Mouse (Mus musculus) heart, adult 18-20 months (tissue): ENCODE results near the gene Oas1c. TPM values are rescaled to one million over a fixed set of nuclear protein-coding genes. Genes with fewer than 3 reads are reported as not detected.
"Not testable (repeated sequence)": the region's sequence is repeated elsewhere in the genome, so short reads cannot be mapped to it uniquely, and the experiment has no call there.

ENCODE experiments used
- DNase-seq, 2 experiments: peaks; one replicate each; pipeline ENCODE4 v3.0.0; 2021 to 2022; ENCODE audit warnings: mixed read lengths in 1 of 2
- long read RNA-seq, 2 experiments: library from polyadenylated mRNA; stranded (forward); transcript quantifications; one replicate each; pipeline ENCODE4 v2.0.0; 2021
- total RNA-seq, 2 experiments: library from RNA; stranded (reverse); gene quantifications; 2 replicates each; pipeline ENCODE4 v1.2.3; 2021

The Oas1c gene
- under 1 TPM; 0.22 to 0.36 TPM for total RNA-seq
- long read RNA-seq, experiment 1 = 0 reads
- long read RNA-seq, experiment 2, partial matches to known transcripts = 1 of 1 reads
- long read RNA-seq, experiment 2, other reads (novel, unspliced or antisense) = 0 of 1 reads

DNA sequence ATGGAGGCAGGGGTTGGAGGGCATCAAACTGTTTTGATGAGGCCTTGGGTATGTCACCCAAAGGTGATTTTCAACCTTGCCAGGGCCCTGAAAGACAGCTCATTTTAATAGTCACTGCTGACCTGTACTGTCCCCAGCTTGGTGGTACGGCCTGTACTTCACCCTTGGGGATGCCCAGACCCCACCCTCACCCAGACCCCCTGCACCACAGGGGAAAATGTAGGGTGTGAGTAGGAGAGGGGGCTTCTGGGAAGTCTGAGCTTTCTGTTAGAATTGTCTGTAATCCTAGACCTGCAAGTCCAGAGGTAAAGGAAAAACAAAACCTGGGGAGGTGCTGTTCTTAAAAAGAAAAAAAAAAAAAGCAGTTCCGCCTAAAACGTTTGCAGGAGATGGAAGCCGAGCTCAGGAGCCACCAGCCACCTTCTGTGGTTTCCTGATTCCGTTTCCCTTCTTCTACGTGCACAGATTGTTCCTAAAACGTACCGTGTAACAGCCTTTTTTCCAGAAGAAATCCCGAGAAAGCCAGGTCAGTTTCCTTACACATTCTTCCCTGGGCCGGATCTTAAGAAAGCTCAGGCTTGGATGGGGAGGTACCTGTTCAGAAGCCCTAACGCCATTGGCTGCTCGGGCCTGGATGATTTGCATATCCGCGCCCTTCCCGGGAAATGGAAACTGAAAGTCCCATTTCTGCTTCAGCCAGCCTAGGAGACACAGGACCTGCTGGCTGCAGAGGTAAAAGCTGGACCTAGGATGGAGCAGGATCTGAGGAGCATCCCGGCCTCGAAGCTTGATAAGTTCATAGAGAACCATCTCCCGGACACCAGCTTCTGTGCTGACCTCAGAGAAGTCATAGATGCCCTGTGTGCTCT lies at the start of gene Oas1c:
TSS of gene Oas1c (minus strand) at position 564 of the 869 bp plus-strand sequence.
- DNase-seq = peak; percentile 92 to 94

DNA sequence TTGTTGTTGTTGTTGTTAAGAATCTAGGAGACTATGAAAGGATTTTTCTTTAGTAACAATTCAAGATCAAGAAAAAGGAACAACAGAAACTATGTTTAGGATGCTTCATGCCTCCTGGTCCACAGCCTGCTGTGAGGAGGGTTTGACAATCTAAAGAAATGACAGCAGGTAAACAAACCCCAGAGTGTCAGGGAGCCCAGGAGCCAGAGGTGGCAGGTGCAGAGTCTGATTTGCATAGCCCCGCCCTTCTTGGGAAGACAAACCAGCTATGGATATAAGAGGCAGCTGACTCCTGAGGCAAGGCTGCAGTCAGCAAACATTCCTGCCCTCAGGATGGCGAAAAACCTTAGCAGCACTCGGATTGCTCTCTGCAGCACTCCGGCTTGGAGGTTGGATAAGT lies 48.8 kb upstream of the Oas1c start, which contains the start of gene Oas1h:
TSS of gene Oas1h (plus strand) at position 301 of the 400 bp plus-strand sequence.
- DNase-seq = no peak

DNA sequence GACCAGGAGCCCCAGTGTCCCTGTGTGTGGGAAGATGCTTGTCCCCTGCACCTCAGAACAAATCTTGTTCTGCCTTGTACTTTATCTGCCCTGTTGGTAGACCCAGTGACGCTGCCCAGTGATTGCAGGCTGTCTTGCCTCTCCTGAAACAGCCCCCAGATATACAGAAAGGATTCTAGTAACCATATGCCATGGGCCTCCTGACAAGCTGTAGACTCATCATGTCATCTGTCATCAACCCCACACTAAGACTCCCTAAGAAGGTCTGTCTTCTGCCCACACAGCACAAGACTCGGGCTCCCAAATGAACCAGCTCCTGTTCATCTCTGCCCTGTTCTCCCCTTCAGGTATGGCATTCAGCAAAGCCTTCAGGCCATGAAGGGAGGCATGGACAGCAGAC lies 46.9 kb upstream of the Oas1c start:
- DNase-seq = no peak

DNA sequence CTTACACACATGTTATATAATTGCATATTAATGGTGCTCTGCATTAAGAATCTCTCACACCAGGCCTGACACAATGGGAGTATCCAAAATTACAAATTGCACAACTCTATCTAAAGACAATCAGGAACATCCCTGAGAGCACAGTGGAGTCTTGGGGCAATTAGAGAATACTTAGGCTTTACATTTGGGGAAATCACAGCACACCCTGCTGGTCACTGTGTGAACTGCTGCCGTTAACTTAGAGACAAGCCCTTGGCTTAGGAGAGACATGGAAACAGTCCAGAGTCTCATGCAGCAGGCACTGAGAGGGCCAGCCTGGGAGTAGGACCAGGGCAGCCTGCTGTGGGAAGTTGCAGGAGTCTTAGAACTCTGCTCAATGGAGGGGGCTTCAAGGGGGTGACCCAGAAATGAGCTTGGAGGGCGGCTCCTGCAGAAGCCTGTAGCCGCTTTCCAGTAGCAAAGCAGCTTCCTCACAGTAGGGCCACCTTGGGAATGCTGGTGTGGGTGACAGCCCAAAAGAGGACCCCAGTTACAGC lies 37.4 kb upstream of the Oas1c start:
- DNase-seq = peak; percentile 16 to 37

DNA sequence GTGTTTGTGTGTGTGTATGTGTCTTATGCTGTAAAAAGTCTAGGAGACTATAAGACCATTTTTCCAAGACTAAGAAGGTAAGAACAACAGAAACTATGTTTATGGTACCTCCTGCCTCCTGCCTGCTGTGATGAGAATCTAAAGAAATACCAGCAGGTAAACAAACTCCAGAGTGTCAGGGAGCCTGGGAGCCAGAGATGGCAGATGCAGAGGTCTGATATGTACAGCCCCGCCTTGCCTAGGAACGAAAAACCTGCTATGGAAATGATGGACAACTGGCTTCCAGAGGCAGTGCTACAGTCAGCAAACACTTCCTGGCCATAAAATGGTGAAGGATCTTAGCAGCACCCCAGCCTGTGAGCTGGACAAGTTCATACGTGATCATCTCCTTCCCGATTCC lies 34.8 kb upstream of the Oas1c start, which contains the start of gene Oas1f:
TSS of gene Oas1f (plus strand) at position 301 of the 400 bp plus-strand sequence.
- DNase-seq = no peak

DNA sequence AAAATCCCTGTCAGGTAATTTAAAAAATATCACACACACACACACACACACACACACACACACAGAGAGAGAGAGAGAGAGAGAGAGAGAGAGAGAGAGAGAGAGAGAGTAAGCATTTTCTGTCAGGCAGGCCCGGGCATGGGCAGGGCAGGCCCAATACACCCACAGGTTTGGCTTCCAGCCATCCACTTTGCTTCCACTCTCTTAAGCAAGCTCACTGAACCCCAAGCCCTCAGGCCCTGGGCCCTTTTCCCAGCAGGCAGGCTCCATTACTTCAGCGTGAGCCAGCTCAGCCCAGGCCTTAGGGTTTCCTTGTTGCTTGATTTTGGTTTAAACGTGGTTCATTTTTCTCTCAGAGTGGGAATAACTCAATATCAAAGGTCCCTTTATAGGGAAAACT lies 32.4 kb upstream of the Oas1c start:
- peak; percentile 22 to 23 for DNase-seq

DNA sequence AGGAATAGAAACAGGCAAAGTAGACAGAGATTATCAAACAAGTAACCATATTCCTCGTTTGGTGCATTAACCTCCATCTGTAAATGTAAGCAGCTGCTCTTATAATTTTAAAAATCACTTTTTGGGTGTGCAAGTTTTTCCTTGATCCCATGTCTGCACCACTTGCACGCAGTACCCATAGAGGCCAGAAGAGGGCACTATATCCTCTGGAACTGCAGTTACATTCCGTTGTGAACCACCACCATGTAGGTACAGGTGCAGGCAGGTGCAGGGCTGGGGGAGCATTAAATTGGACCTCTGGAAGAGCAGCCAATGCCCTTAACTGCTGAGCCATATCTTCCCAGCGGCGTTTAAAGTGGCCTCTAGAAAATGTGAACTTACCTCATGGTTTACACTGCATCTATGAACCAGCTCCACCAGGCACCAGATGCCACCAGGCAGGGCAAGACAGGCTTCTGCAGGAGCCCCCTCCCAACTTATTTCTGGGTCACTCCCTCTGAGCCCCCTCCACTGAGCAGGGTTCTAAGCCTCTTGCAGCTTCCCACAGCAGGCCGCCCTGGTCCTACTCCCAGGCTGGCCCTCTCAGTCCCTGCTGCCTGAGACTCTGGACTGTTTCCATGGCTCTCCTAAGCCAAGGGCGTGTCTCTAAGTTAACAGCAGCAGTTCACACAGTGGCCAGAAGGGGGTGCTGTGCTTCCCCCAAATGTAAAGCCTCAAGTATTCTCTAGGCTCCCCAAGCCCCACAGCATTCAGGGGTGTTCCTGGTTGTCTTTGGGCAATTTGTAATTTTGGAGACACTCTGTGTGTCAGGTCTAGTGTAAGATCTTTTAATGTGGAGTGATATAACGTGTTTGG lies 24.6 kb upstream of the Oas1c start:
- DNase-seq = peak in 1 of 2 experiments; percentile 64

DNA sequence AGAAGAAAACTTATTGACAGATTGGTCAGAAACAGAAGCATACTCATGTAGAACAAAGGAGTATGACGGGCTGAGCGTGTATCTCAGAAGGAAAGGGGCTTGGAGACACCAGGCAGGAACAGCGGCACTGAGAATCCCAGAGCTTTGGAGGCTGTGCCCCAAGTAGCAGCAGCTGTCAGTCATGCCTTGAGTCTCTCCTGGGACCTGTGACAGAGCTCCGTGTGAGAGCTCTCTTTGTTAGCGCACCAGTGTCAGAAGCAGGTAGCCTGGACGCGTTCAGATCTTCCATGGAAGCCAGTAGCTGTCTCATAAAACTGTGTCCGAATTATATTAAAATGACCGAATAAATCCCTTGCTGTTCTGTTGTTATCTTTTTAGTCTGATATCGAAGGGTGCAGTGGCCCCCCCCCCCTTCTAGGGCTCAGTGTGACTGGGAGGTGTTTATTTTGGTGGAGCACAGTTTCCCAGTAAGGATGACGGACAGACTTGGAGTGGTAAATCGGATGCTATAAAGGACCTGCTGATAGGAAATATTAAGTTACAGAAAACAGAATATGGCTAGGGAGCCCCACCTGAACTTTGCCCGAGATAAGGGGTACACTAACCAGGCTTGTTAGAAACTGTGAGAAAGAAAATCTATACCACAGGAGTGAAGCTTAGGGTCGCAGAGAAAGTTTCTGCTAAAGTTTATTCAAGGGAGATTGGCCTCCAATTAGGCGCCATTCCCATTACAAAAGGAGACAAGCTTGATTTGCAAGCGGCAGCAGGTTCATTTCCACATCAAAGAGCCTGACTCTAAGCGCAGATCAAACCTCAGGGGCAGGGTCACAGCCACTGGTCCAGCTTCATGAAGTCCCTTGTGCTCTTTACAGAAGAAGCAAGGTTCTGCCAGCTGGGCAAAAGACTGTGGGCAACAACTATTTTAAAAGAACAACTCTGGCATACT lies 21.3 kb upstream of the Oas1c start:
- no peak for DNase-seq

DNA sequence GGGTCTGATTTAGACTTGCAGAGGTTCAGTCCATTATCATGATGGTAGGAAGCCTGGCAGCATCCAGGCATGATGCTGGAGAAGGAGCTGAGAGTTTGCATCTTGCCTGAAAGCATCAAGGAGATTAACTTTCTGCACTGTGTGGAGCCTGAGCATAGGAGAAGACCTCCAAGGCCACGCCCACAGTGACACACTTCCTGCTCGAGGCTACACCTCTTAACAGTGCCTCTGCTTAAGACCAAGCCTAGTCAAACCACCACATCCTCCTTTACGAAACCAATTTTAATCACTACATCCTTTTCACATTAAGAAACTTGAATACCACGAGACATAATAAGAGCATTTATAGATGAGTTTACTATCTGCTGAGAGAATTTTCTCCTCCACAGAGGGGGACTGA lies 18.7 kb upstream of the Oas1c start:
- DNase-seq = no peak

DNA sequence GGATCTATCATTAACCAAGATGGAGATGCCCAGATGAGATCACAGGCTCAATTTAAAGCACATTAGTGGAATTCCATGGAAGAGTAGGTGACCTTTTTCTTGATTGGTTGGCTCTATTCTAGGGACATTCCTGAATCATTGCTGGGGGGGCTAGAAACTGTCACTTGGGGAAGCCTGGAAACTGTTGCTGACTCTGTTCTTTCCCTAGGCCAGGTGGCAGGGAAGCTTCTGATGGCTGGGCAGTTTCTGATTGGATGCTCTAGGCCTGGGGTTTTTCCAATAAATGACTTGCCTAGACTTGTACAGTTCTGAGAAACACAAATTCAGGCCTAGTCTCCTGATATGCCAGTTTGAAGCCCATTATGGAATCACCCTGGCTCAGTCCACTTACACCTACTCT lies 6.7 kb upstream of the Oas1c start:
- DNase-seq = no peak

DNA sequence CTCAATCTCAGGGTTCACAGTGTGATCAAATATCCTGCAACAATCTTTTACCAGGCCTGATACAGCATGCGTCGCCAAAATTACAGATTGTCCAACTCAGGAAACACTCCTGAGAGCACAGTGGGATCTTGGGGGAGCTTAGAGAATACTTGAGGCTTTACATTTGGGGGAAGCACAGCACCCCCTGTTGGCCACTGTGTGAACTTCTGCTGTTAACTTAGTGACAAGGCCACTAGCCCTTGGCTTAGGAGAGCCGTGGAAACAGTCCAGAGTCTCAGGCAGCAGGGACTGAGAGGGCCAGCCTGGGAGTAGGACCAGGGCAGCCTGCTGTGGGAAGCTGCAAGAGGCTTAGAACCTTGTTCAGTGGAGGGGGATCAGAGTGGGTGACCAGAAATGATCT lies 3.6 kb upstream of the Oas1c start:
- peak; percentile 16 to 39 for DNase-seq

DNA sequence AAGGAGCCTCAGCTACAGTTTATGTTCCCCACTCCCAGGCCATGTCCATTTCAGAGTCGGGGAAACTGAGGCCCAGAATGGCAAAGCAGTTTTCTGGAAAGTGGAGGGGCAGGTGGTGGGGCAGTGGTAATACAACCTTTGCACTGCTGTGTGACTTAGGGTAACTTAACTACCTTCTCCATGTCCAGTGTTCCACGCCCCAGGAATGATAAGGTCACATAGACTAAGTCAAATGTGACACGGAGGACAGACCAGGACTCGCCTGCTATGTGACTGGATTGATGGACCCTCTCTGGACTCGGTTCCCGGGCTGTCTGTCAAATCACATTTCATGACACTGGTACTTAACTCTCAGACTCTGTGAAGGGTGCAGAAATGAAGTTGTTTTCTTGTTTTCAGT lies 709 bp upstream of the Oas1c start:
- DNase-seq = no peak

DNA sequence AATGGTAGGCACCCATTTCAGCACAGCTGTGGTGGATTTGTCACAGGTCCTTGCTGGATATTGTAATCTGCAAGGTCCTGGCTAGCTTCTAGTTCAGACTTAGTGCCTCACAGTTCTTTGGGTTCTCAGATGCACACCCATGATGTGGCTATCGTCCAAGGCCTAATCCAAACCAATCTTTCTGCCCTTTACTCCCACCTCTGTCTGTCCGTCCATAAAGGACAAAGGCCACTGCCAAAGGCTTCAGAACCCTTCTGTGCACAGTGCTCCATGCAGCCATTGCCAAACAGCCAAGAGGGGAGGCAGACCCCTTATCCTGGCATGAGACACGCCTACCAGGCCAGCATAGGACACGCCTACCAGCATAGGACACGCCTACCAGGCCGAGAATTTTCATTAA lies 3.1 kb downstream of the Oas1c start:
- no peak for DNase-seq

DNA sequence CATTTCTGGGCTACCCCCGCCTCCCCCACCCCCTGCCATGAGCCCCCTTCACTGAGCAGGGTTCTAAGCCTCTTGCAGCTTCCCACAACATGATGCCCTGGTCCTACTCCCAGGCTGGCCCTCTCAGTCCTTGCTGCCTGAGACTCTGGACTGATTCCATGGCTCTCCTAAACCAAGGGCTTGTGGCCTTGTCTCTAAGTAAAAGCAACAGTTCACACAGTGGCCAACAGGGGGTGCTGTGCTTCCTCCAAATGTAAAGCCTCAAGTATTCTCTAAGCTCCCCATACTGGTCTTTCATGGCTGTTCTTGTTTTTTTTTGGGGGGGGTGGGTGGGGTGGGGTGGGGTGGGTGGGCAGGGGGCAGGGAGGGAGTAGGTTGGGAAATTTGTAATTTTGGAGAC lies 5.9 kb downstream of the Oas1c start:
- DNase-seq = peak; percentile 23 to 52

DNA sequence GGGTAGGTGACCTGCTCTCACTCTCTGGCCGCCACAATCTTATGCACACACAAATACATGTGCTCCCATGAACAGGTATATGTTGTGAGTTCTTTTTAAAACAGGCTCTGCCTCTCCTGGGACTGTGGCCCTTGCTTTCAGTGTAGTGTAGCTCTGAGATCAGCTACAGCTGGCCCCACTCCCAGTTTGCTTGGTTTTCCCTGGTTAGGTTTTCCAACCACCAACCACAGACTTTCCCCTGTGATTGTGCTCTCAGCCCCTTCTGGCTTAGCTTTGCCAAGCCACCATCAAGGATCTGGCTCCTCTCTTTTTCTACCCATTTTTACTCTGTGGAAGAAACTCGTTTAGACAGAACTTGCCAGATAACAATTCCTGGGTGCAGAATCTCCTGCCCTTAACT lies 8.7 kb downstream of the Oas1c start:
- no peak for DNase-seq

DNA sequence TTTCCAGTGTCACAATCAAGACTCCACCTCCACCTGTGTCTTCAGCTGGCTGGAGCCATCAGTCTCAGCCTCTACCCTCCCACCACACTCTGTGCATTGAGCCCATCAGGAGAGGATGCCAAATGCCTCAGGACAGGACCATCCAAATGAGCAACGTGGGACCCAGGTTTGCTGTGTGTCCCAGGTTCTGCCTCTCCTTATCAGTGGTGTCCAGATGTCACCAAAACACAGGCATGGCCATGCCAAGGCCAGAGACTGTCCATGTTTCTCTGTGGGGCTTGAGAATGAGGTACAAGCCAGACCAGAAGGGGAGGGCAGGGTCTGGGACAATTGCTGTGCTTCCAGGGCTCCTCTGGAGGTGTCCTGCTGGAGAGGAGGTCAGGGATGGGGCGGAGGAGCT lies 13.4 kb downstream of the Oas1c start:
- DNase-seq = not testable (repeated sequence)

DNA sequence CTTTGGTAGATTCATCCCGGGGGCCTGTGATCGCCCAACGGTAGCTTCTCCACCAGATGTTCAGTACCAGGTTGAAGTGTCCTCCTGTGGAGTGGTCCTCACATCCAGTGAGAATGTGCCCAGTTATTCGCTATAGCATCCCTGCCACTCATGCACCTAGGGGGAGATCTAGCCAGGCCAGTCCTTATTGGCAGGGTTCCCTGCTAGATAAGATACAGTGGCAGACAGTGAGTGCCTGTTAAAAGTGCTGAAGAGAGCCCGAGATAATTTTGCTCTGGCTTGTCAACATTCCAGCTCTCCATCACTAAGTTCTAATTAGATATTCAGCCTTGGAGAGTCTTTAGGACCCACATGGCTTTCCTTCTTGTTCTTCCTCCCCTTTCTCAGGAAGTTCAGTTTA lies 14.2 kb downstream of the Oas1c start:
- not testable (repeated sequence) for DNase-seq

DNA sequence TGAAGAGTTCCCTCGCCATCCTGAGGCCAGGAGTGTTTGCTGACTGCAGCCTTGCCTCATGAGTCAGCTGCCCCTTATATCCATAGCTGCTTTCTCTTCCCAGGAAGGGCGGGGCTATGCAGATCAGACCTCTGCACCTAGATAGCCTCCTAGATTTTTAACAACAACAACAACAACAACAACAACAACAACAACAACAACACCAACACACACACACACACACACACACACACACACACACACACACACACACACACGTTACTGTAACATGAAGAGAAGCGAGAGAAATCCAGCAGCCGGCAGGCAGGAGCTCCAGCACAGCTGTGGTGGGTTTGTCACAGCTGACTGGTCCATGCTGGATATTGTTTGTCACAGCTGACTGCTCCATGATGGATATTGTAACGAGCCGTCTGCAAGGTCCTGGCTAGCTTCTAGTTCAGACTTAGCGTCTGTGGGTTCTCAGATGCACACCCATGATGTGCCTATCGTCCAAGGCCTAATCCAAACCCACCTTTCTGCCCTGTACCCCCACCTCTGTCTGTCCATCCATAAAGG lies 16.8 kb downstream of the Oas1c start, which contains the start of gene Oas1e:
TSS of gene Oas1e (minus strand) at position 51 of the 555 bp plus-strand sequence.
- not testable (repeated sequence) for DNase-seq

DNA sequence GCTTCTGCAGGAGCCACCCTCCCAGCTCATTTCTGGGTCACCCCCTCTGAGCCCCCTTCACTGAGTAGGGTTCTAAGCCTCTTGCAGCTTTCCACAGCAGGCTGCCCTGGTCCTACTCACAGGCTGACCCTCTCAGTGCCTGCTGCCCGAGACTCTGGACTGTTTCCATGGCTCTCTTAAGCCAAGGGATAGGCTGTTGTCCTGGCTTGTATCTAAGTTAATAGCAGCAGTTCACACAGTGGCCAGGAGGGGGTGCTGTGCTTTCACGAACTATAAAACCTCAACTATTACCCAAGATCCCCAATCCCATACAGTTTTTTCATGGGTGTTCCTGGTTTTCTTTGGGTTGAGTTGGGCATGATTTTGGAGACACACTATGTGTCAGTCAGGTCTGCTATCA lies 19.3 kb downstream of the Oas1c start:
- peak in 1 of 2 experiments; percentile 71 for DNase-seq

DNA sequence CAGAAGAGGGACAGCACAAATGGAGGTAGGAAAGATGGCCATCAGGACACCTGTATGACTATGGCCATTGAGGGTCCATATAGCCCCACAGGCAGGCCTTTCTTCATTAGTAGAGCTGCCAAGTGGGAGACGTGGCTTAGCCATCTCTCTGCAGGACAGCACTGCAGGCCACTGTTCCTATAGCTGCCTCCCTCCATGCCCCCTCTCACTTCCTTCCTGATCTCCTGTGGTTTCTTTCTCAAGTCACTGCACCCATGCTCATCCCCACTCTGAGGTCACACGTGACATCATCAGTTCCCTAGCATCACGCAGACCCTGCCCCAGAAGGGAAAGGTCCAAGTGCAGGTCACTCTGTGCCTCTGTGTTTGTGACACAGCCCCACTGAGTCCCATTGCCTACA lies 25.3 kb downstream of the Oas1c start:
- DNase-seq = no peak

DNA sequence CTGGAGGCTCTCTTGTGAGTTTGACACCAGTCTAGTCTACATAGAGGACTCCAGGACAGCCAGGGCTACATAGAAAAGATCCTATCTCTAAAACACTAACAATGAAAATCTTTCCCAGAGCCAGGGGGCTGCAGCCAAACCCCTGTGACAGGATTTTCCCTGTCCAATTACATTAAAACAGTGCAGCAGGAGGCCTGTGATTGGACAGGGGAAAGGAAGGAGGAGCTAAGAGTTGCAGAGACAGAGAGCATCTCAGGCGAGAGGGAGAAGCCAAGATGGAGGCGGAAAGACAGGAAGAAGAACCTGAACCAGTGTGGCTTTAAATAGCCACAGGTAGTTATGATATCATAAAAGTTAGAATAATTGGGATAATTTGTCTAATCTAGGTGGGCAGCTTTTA lies 29.9 kb downstream of the Oas1c start:
- DNase-seq = no peak
